Mouse (Mus musculus): ENCODE measurements around the gene Dock10.

GRCm38 (mm10) chr1:80661506-80662402 is 96.6 kb downstream of the Dock10 start:
- TF ChIP-seq CTCF (IDR thresholded peaks at IDR 0.05; ENCODE audit: low read depth) (no peak), EP300 (IDR thresholded peaks at IDR 0.05; ENCODE audit: low read depth) (no peak)
